Mouse (Mus musculus): Measurements from ENCODE around the gene Fgf9. TPM values are rescaled to one million over a fixed set of nuclear protein-coding genes. Genes with fewer than 3 reads are reported as not detected.

Fgf9 gene
- polyA plus RNA-seq, 1 experiment from 2014 or later, result 6.5 TPM

DNA sequence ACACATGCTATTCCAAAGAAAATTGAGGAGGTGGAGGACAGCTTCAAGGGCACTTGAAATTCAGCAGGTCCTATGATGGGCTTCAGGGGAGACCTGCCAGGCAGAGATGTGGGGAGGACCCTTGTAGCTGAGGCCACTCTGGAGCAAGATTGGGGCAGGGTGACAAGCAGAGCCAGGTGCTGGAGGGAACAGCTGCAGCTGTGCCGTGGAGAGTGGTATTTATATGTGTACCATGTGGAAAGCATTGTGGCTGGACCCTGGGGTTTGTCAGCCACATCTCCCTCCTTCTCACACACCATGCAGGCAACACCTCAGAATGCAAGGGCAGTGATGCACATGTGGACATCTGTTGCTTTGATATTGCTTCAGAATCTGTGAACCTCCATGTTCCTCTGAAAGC is 81.8 kb downstream of the Fgf9 start:
- H3K4me1 ChIP-seq, result peaks cover 31% of the 10 kb centered on the region
- no peak overlapping the region for H3K4me3 ChIP-seq
- no peaks in the 10 kb centered on the region for H3K9me3 ChIP-seq
- H3K27ac ChIP-seq (replicated peaks), result no peak overlapping the region
- 52% methylated on average over 1 of the region's 1 CpGs for WGBS
- H3K27me3 ChIP-seq (replicated peaks; ENCODE audit: low read depth, poor library complexity, severe bottlenecking), result no peaks in the 10 kb centered on the region
- H3K36me3 ChIP-seq (replicated peaks), result no peaks in the 10 kb centered on the region
- DNase-seq (ENCODE audit: low spot score), result peak; percentile 17

DNA sequence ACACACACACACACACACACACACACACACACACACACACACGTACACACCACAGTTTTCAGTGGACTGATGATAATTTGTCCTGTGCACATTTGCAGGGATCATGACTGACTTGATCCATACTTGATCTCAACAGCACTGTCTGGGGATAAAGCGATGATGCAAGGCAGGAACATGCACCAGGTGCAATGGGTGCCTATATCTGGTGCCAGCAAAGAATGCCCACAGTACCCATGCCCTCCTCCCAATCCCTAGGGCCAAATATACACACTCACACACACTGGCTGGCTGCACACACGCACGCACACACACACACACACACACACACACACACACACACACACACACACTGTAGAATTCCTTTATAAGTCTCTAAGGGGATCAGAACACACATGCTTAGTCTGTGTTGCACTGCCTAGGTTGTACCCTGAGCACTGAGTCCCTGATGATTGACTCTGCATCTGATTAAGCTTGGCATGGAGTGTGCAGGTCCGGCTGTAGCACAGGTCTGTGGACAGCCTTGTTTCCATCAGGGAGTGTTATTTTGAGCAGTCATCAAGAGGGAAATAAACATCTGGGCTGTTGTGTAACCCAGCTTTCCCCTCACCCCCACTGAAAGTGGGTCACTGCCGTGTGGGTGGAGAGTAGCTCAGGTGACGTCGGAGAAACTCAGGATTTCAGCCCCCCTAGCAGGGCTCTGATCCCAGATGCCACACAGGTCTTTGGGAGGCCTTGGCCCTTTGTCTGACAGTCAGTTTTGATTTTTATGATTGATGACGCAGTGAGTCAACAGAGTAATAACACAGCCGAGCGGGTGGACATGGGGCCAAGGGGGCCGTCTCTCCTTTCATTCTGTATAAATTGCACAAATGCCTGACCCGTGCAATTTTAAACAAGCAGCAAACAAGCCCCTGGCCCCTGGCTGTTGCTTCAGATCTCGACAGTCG is 83.4 kb downstream of the Fgf9 start:
- Histone ChIP-seq H3K36me3 (replicated peaks) (no peaks in the 10 kb centered on the region), H3K4me3 (no peak overlapping the region), H3K9me3 (no peaks in the 10 kb centered on the region), H3K27ac (replicated peaks) (0 out of 2 replicates have a peak overlapping the region, but pooled peaks have one; percentile 24), H3K27me3 (replicated peaks; ENCODE audit: low read depth, poor library complexity, severe bottlenecking) (no peaks in the 10 kb centered on the region), H3K4me1 (peaks cover 31% of the 10 kb centered on the region)
- peak; percentile 60 for DNase-seq (ENCODE audit: low spot score)
- 52% methylated on average over 15 of the region's 15 CpGs for WGBS

DNA sequence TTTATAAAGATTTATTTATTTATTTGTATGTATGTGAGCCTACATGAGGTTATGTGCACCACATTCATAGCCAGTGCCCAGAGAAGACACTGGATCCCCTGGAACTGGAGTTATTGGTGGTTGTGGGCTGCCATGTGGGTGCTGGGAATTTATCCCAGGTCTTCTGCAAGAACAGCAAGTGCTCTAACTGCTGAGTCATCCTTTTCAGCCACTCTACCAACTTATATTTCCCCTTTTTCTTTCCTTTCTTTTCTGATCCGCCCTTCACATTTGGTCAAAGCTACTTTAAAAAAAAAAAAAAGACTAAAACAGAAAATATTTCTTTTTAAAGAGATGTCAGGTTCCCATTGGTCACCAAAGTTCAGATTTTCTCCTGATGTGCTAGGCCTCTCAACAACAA is 90.3 kb downstream of the Fgf9 start:
- H3K4me3 ChIP-seq, result no peak overlapping the region
- no peak for DNase-seq (ENCODE audit: low spot score)
- no peaks in the 10 kb centered on the region for H3K36me3 ChIP-seq (replicated peaks)
- 91% methylated on average over 1 of the region's 1 CpGs for WGBS
- no peaks in the 10 kb centered on the region for H3K4me1 ChIP-seq
- H3K27me3 ChIP-seq (replicated peaks; ENCODE audit: low read depth, poor library complexity, severe bottlenecking), result no peaks in the 10 kb centered on the region
- H3K27ac ChIP-seq (replicated peaks), result no peak overlapping the region
- no peaks in the 10 kb centered on the region for H3K9me3 ChIP-seq

Other genes with a start within 250 kb of the Fgf9 start
- gene Ska3, start 244.4 kb upstream of the Fgf9 start, polyA plus RNA-seq (2016; fragmentation: Nextera tagmentation; extraction: Ambion mirVana), result 58.9 and 62.5 TPM in 2 replicates
- gene Mrpl57, start 244.3 kb upstream of the Fgf9 start, polyA plus RNA-seq (2016; fragmentation: Nextera tagmentation; extraction: Ambion mirVana), result 140 and 149 TPM in 2 replicates
- gene Zdhhc20, start 180.3 kb upstream of the Fgf9 start, polyA plus RNA-seq (2016; fragmentation: Nextera tagmentation; extraction: Ambion mirVana), result 52.6 and 59.1 TPM in 2 replicates
- gene Micu2, start 71.3 kb upstream of the Fgf9 start, polyA plus RNA-seq (2016; fragmentation: Nextera tagmentation; extraction: Ambion mirVana), result 63.0 and 63.1 TPM in 2 replicates

Data from embryonic facial prominence, embryonic 10.5 days (tissue).